Mouse (Mus musculus): ENCODE data around the gene Atpif1.
A peak's percentile ranks its signal among the peaks of the same experiment; 100 is the strongest.

- TF ChIP-seq CTCF (IDR thresholded peaks at IDR 0.05; ENCODE audit: insufficient read depth, low read length) (no peak), POLR2A (IDR thresholded peaks at IDR 0.05; ENCODE audit: borderline replicate concordance, extremely low read depth, low read depth, low read length) (peak; percentile 97)
Measured at GRCm38 (mm10) chr4:132510352-132510798, 23.1 kb downstream of the Atpif1 start, which contains the start of gene Sesn2.
